Mouse (Mus musculus) ES-E14 (cell line): ENCODE data around the gene 2700049A03Rik. TPM values are rescaled to one million over a fixed set of nuclear protein-coding genes. Genes with fewer than 3 reads are reported as not detected.

Source experiments
- DNase-seq: peaks from one replicate; pipeline ENCODE4 v3.0.0-alpha.2; 2013; ENCODE audit warnings: low read depth, low spot score
- H3K27ac ChIP-seq: 2 replicates; pipeline ENCODE4 v1.5.1; 2012; ENCODE audit warnings: low read depth, mild to moderate bottlenecking, low read length, moderate library complexity, mixed read lengths; ENCODE audit not compliant: poor library complexity, insufficient read depth, severe bottlenecking
- H3K36me3 ChIP-seq: 2 replicates; pipeline ENCODE4 v1.6.1; 2012; ENCODE audit warnings: mild to moderate bottlenecking, low read length, moderate library complexity, mixed read lengths; ENCODE audit not compliant: control insufficient read depth, poor library complexity, insufficient read depth, severe bottlenecking
- H3K4me1 ChIP-seq, 2 experiments: fragments of 150-350 bp in 1 of 2; sonication (generic) in 1 of 2; 2 replicates each; pipeline ENCODE4 v1.6.1; 2012; ENCODE audit warnings: low read length in 2 of 2, mild to moderate bottlenecking in 1 of 2, mixed read lengths in 1 of 2; ENCODE audit not compliant: control insufficient read depth in 2 of 2, insufficient read depth in 2 of 2, poor library complexity in 1 of 2
- H3K4me3 ChIP-seq, 2 experiments: fragments of 150-350 bp in 1 of 2; sonication (generic) in 1 of 2; 2 replicates each; pipeline ENCODE4 v1.5.1; 2012; ENCODE audit warnings: low read length in 2 of 2, low read depth in 1 of 2, mild to moderate bottlenecking in 1 of 2, mixed read lengths in 1 of 2; ENCODE audit not compliant: insufficient read depth in 1 of 2, poor library complexity in 1 of 2, severe bottlenecking in 1 of 2
- H3K9ac ChIP-seq: 2 replicates; pipeline ENCODE4 v1.6.1; 2012; ENCODE audit warnings: low read depth, mild to moderate bottlenecking, low read length, mixed read lengths; ENCODE audit not compliant: poor library complexity, insufficient read depth, severe bottlenecking
- H3K9me3 ChIP-seq: fragments of 150-350 bp; sonication (generic); 2 replicates; pipeline ENCODE4 v1.6.1; 2012; ENCODE audit warnings: low read depth, mild to moderate bottlenecking, low read length; ENCODE audit not compliant: control insufficient read depth, insufficient read depth
- CHD2 ChIP-seq: IDR thresholded peaks from 2 replicates; pipeline ENCODE4 v1.6.1; 2014; ENCODE audit warnings: mild to moderate bottlenecking, low read depth, low read length, inconsistent platforms
- HCFC1 ChIP-seq: IDR thresholded peaks from 2 replicates; pipeline ENCODE4 v1.6.1; 2012; ENCODE audit warnings: low read length, inconsistent platforms, borderline replicate concordance; ENCODE audit not compliant: insufficient read depth
- MAFK ChIP-seq: IDR thresholded peaks from 2 replicates; pipeline ENCODE4 v1.6.1; 2014; ENCODE audit warnings: mild to moderate bottlenecking, low read depth, low read length, inconsistent platforms; ENCODE audit not compliant: insufficient read depth
- ZC3H11A ChIP-seq: IDR thresholded peaks from 2 replicates; pipeline ENCODE4 v1.6.1; 2012; ENCODE audit warnings: low read depth, mild to moderate bottlenecking, inconsistent platforms, low read length, borderline replicate concordance
- ZNF384 ChIP-seq: IDR thresholded peaks from 2 replicates; pipeline ENCODE4 v1.6.1; 2012; ENCODE audit warnings: low read depth, low read length, inconsistent platforms
- in situ Hi-C, 2 experiments: fragments of 600-800 bp; cut with MboI; formaldehyde crosslinking; loops; one replicate each; pipeline ENCODE4 v1.15.1; 2025; ENCODE audit warnings: low sequenced_read_pairs in 2 of 2, inconsistent platforms in 1 of 2; ENCODE audit not compliant: unreplicated experiment in 2 of 2
- total RNA-seq: library from RNA; depleted of rRNA; stranded (reverse); fragments of 300-350 nt; gene quantifications from 2 replicates; pipeline ENCODE4 v1.2.3, GENCODE M21; 2012; rRNA removed

Gene 2700049A03Rik
- total RNA-seq, 1 experiment, result 18.3 TPM

DNA sequence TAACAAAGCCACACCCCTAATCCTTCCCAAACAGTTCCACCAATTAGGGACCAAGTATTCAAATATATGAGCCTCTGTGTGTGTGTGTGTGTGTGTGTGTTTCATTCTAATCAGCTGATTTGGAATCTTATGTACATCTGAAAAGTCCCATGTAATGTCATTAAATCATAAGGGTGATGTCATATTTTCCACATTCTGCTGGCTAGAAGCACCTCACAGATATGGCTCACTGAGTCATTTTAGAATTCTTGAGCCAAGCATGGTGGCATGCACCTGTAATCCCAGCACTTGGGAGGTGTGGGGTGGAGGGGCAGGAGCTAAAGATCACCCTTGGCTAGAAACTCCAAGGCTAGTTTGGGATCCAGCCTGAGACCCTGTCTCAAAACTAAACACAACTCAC, 148.8 kb downstream of the 2700049A03Rik start:
- H3K36me3 ChIP-seq, result no peaks in the 10 kb centered on the region
- no peaks in the 10 kb centered on the region for H3K9me3 ChIP-seq
- in situ Hi-C loops, result no loop called here
- peaks cover 0 to 2% of the 10 kb centered on the region in 2 experiments; a peak in 1 of 4 replicates for H3K4me1 ChIP-seq
- TF ChIP-seq ZC3H11A (no peak), HCFC1 (no peak), CHD2 (no peak), MAFK (no peak), ZNF384 (no peak)
- no peak overlapping the region for H3K4me3 ChIP-seq
- no peak overlapping the region for H3K9ac ChIP-seq
- no peak overlapping the region for H3K27ac ChIP-seq
- no peak for DNase-seq

DNA sequence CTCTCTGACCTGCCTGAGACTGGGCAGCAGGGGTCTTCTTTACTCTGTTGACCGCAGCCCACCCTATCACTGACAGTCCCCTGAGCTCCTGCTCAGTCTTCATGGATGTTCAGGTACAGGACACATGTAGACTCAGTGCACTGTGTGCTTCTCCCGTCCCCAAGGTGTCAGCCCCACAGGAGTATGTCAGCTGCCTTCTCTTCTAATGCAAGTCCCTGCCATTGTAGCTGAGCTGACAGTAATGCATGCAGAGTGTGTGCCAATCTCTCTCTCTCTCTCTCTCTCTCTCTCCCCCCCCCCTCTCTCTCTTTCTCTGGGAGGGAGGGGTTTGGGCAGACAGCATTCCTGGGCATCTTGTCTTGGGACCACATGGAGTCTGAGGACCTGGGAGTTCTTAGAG, 153.8 kb downstream of the 2700049A03Rik start:
- Histone ChIP-seq H3K4me3 (no peak overlapping the region), H3K36me3 (no peaks in the 10 kb centered on the region), H3K4me1 (peaks cover 9 to 13% of the 10 kb centered on the region in 2 experiments), H3K27ac (no peak overlapping the region), H3K9ac (no peak overlapping the region), H3K9me3 (no peaks in the 10 kb centered on the region)
- in situ Hi-C loops, result no loop called here
- no peak for TF ChIP-seq MAFK
- TF ChIP-seq ZNF384, result no peak
- TF ChIP-seq ZC3H11A, result no peak
- TF ChIP-seq CHD2, result no peak
- TF ChIP-seq HCFC1, result no peak
- DNase-seq, result no peak

Other genes with a start within 250 kb of the 2700049A03Rik start
- gene Actr10, start 199.0 kb upstream of the 2700049A03Rik start, total RNA-seq, result 68.8 and 86.2 TPM in 2 replicates
- 209 and 306 TPM in 2 replicates for gene Psma3, start 162.2 kb upstream of the 2700049A03Rik start, total RNA-seq
- 10.4 and 10.9 TPM in 2 replicates for gene Arid4a, start 120.9 kb upstream of the 2700049A03Rik start, total RNA-seq
- not detected in 2 replicates for gene Tomm20l, start 25.4 kb upstream of the 2700049A03Rik start, total RNA-seq
- gene Timm9, start 164 bp upstream of the 2700049A03Rik start, total RNA-seq, result 32.7 and 42.0 TPM in 2 replicates
- 3.2 and 3.4 TPM in 2 replicates for gene Dact1, start 173.0 kb downstream of the 2700049A03Rik start, total RNA-seq